Mouse (Mus musculus): ENCODE data around the gene Pemt. TPM values are rescaled to one million over a fixed set of nuclear protein-coding genes. Genes with fewer than 3 reads are reported as not detected.
A peak's percentile ranks its signal among the peaks of the same experiment; 100 is the strongest.

The Pemt gene
- polyA plus RNA-seq, 1 experiment: 3.7 TPM

- Histone ChIP-seq H3K4me3 (replicated peaks; ENCODE audit: control insufficient read depth, low read depth, low read length) (no peak overlapping the region), H3K4me1 (ENCODE audit: control insufficient read depth, insufficient read depth, low read length) (peaks cover 2% of the 10 kb centered on the region; the same call in 1 of the 2 replicates), H3K27ac (ENCODE audit: control insufficient read depth, insufficient read depth, low read depth, low read length, poor library complexity) (no peak overlapping the region)
- WGBS: 78% methylated on average over 10 of the region's 10 CpGs
- TF ChIP-seq POLR2A (IDR thresholded peaks at IDR 0.05; ENCODE audit: borderline replicate concordance, control insufficient read depth, low read depth, low read length) (no peak), CTCF (IDR thresholded peaks at IDR 0.05; ENCODE audit: control insufficient read depth, insufficient read depth, low read length) (no peak)
Measured at GRCm38 (mm10) chr11:60027913-60028875, 18.1 kb downstream of the Pemt start.

GRCm38 (mm10) chr11:60027272-60027671, 19.0 kb downstream of the Pemt start:
- Histone ChIP-seq H3K4me1 (ENCODE audit: control insufficient read depth, insufficient read depth, low read length) (no peaks in the 10 kb centered on the region), H3K27ac (ENCODE audit: control insufficient read depth, insufficient read depth, low read depth, low read length, poor library complexity) (no peak overlapping the region), H3K4me3 (replicated peaks; ENCODE audit: control insufficient read depth, low read depth, low read length) (no peak overlapping the region)
- 4% methylated on average over 2 of the region's 2 CpGs for WGBS
- TF ChIP-seq POLR2A (IDR thresholded peaks at IDR 0.05; ENCODE audit: borderline replicate concordance, control insufficient read depth, low read depth, low read length) (no peak), CTCF (IDR thresholded peaks at IDR 0.05; ENCODE audit: control insufficient read depth, insufficient read depth, low read length) (peak; percentile 90)

- 76% methylated on average over 5 of the region's 5 CpGs for WGBS
Measured at GRCm38 (mm10) chr11:60026166-60026565, 20.1 kb downstream of the Pemt start.

GRCm38 (mm10) chr11:60021201-60021600, 25.1 kb downstream of the Pemt start:
- WGBS: 85% methylated on average over 6 of the region's 6 CpGs
- Histone ChIP-seq H3K4me3 (replicated peaks; ENCODE audit: control insufficient read depth, low read depth, low read length) (no peak overlapping the region), H3K27ac (ENCODE audit: control insufficient read depth, insufficient read depth, low read depth, low read length, poor library complexity) (no peak overlapping the region), H3K4me1 (ENCODE audit: control insufficient read depth, insufficient read depth, low read length) (no peaks in the 10 kb centered on the region)
- no peak for TF ChIP-seq POLR2A (IDR thresholded peaks at IDR 0.05; ENCODE audit: borderline replicate concordance, control insufficient read depth, low read depth, low read length)
- TF ChIP-seq CTCF (IDR thresholded peaks at IDR 0.05; ENCODE audit: control insufficient read depth, insufficient read depth, low read length): no peak

More at GRCm38 (mm10) chr11:60026166-60026565, 20.1 kb downstream of the Pemt start:
- H3K4me3 ChIP-seq (replicated peaks; ENCODE audit: control insufficient read depth, low read depth, low read length): no peak overlapping the region
- no peaks in the 10 kb centered on the region for H3K4me1 ChIP-seq (ENCODE audit: control insufficient read depth, insufficient read depth, low read length)
- H3K27ac ChIP-seq (ENCODE audit: control insufficient read depth, insufficient read depth, low read depth, low read length, poor library complexity): no peak overlapping the region
- no peak for TF ChIP-seq CTCF (IDR thresholded peaks at IDR 0.05; ENCODE audit: control insufficient read depth, insufficient read depth, low read length)
- no peak for TF ChIP-seq POLR2A (IDR thresholded peaks at IDR 0.05; ENCODE audit: borderline replicate concordance, control insufficient read depth, low read depth, low read length)

- TF ChIP-seq CTCF (IDR thresholded peaks at IDR 0.05; ENCODE audit: control insufficient read depth, insufficient read depth, low read length): no peak
- TF ChIP-seq POLR2A (IDR thresholded peaks at IDR 0.05; ENCODE audit: borderline replicate concordance, control insufficient read depth, low read depth, low read length): no peak
Measured at GRCm38 (mm10) chr11:60016726-60017125, 29.6 kb downstream of the Pemt start.

DNA sequence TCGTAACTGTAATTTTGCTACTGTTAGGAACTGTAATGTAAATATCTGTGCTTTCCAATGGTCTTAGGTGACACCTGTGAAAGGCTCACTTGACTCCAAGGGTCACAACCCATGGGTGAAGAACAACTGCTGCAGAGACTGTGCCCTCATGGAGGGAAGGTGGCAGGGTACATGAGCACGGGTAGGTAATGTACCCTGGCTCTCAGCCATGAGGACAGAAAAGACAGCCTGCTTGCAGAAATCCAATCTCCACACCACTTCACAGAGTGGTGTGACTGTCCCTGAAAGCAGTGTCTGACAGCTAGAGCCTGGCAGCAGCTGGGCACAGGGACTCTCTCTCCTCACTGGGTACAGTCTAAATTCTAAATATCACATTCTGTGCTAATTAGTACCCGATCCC, 34.8 kb downstream of the Pemt start:
- Histone ChIP-seq H3K4me3 (replicated peaks; ENCODE audit: control insufficient read depth, low read depth, low read length) (no peak overlapping the region), H3K27ac (ENCODE audit: control insufficient read depth, insufficient read depth, low read depth, low read length, poor library complexity) (no peak overlapping the region), H3K4me1 (ENCODE audit: control insufficient read depth, insufficient read depth, low read length) (no peaks in the 10 kb centered on the region)
- WGBS: 86% methylated on average over 3 of the region's 3 CpGs
- TF ChIP-seq CTCF (IDR thresholded peaks at IDR 0.05; ENCODE audit: control insufficient read depth, insufficient read depth, low read length) (no peak), POLR2A (IDR thresholded peaks at IDR 0.05; ENCODE audit: borderline replicate concordance, control insufficient read depth, low read depth, low read length) (no peak)

More at GRCm38 (mm10) chr11:60016726-60017125, 29.6 kb downstream of the Pemt start:
- H3K4me3 ChIP-seq (replicated peaks; ENCODE audit: control insufficient read depth, low read depth, low read length): no peak overlapping the region
- 57% methylated on average over 4 of the region's 4 CpGs for WGBS
- no peaks in the 10 kb centered on the region for H3K4me1 ChIP-seq (ENCODE audit: control insufficient read depth, insufficient read depth, low read length)
- no peak overlapping the region for H3K27ac ChIP-seq (ENCODE audit: control insufficient read depth, insufficient read depth, low read depth, low read length, poor library complexity)

DNA sequence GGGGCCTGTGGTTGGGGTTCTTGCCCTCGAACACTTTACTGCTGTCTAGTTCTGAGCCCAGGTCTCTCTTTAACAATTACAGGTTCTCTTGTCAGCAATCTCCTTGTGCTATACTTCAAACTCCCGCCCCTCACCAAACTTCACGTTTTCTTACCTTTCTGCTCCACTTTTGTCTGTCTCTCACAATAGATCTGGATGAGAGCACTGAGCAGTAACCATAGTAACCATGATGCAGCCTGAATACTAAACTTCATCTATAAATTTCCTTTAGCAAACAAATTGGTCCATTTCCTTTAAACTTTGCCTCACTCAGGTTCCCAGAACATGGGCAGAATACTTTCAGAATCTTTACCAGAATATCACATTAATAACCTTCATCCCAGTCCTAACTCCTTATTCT, 36.8 kb downstream of the Pemt start:
- no peaks in the 10 kb centered on the region for H3K4me1 ChIP-seq (ENCODE audit: control insufficient read depth, insufficient read depth, low read length)
- WGBS: 86% methylated on average over 3 of the region's 3 CpGs
- H3K27ac ChIP-seq (ENCODE audit: control insufficient read depth, insufficient read depth, low read depth, low read length, poor library complexity): no peak overlapping the region
- TF ChIP-seq CTCF (IDR thresholded peaks at IDR 0.05; ENCODE audit: control insufficient read depth, insufficient read depth, low read length) (no peak), POLR2A (IDR thresholded peaks at IDR 0.05; ENCODE audit: borderline replicate concordance, control insufficient read depth, low read depth, low read length) (no peak)
- H3K4me3 ChIP-seq (replicated peaks; ENCODE audit: control insufficient read depth, low read depth, low read length): no peak overlapping the region

DNA sequence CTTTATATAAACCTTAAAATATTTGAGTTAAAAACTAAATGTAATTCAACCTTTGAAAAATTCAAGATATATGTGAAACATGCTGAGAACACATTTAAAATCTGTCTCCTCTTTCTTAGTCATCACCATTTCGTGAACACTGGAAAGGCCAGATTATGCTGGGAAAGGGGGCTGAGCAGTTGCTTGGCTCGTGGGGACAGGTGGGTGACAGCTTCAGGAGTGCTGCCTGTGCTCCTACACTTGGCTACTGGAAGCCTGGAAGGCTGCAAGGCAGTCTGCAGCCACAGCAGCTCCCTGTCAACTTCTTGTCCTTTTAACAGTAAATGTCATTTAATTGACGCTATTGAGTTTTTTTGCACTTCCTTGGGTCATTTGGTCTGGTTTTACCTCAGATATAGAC, 40.4 kb downstream of the Pemt start:
- TF ChIP-seq CTCF (IDR thresholded peaks at IDR 0.05; ENCODE audit: control insufficient read depth, insufficient read depth, low read length) (no peak), POLR2A (IDR thresholded peaks at IDR 0.05; ENCODE audit: borderline replicate concordance, control insufficient read depth, low read depth, low read length) (no peak)
- Histone ChIP-seq H3K4me3 (replicated peaks; ENCODE audit: control insufficient read depth, low read depth, low read length) (no peak overlapping the region), H3K27ac (ENCODE audit: control insufficient read depth, insufficient read depth, low read depth, low read length, poor library complexity) (no peak overlapping the region), H3K4me1 (ENCODE audit: control insufficient read depth, insufficient read depth, low read length) (no peaks in the 10 kb centered on the region)
- 74% methylated on average over 3 of the region's 3 CpGs for WGBS

Data from bone marrow, adult 2 months (tissue).